ENCODE assay signal across 15 mouse cellular contexts in genomic region chr7:37179907-37180306, GRCm38 (mm10).
DNase-seq lines count a peak whose midpoint lies in the region; ATAC-seq lines count a peak whose summit lies in the region.
"Had no signal": no experiment of that assay in that cellular context is flagged by ENCODE, and none has a peak within 500 bp of the region (broad histone marks: within the 10 kb centered on the region; RNA-seq: fewer than 3 reads in every experiment).

No protein-coding gene starts in this region.

- no peak overlapping the region for H3K4me3 ChIP-seq in lung, embryonic 15.5 days
- no peak overlapping the region for H3K4me3 ChIP-seq in forebrain, embryonic 13.5 days
- H3K4me3 ChIP-seq in hindbrain, embryonic 14.5 days (replicated peaks; ENCODE audit: low read length): no peak overlapping the region
- H3K4me3 ChIP-seq: heart, embryonic 15.5 days; megakaryocyte, embryonic 14.5 days had no signal

- no peak for DNase-seq in lung, adult 18-20 months
- DNase-seq in hindbrain, embryonic 14.5 days (ENCODE audit: low spot score): no peak
- DNase-seq in retina, embryonic 14.5 days (ENCODE audit: low spot score): peak; percentile 11
- DNase-seq in right cerebral cortex, adult 2 months (ENCODE audit: low spot score in 2 of 2): no peak
- DNase-seq: adrenal gland, adult 8-10 months; gastrocnemius, postnatal 14 days; kidney, adult 11 months had no signal

- 37% methylated on average over 10 of the region's 10 CpGs for WGBS in lung, embryonic 15.5 days
- 16% methylated on average over 10 of the region's 10 CpGs for WGBS in forebrain, embryonic 13.5 days
- WGBS in hindbrain, embryonic 14.5 days: 23% methylated on average over 10 of the region's 10 CpGs

- ATAC-seq in lung, embryonic 15.5 days (ENCODE audit: borderline replicate concordance, extremely low read depth, low FRiP score, low TSS enrichment): no peak
- ATAC-seq in forebrain, embryonic 13.5 days: no peak
- no peak for ATAC-seq in hindbrain, embryonic 14.5 days (ENCODE audit: low FRiP score)
- ATAC-seq in activated CD4-positive, CD25-positive, alpha-beta regulatory T cell, adult 4 months: no peak
- ATAC-seq: Patski had no signal

- H3K27me3 ChIP-seq in lung, embryonic 15.5 days: no peaks in the 10 kb centered on the region
- H3K27me3 ChIP-seq in forebrain, embryonic 13.5 days: no peaks in the 10 kb centered on the region
- no peaks in the 10 kb centered on the region for H3K27me3 ChIP-seq in hindbrain, embryonic 14.5 days (ENCODE audit: control insufficient read depth, insufficient read depth, low read length)
- H3K27me3 ChIP-seq: CH12.LX; heart, embryonic 15.5 days; megakaryocyte, embryonic 14.5 days had no signal

- no peaks in the 10 kb centered on the region for H3K36me3 ChIP-seq in lung, embryonic 15.5 days
- no peaks in the 10 kb centered on the region for H3K36me3 ChIP-seq in forebrain, embryonic 13.5 days (ENCODE audit: poor library complexity, severe bottlenecking)
- H3K36me3 ChIP-seq in hindbrain, embryonic 14.5 days (replicated peaks; ENCODE audit: control insufficient read depth, insufficient read depth): no peaks in the 10 kb centered on the region
- H3K36me3 ChIP-seq: heart, embryonic 15.5 days had no signal

- no peak overlapping the region for H3K9ac ChIP-seq in lung, embryonic 15.5 days
- no peak overlapping the region for H3K9ac ChIP-seq in forebrain, embryonic 13.5 days
- no peak overlapping the region for H3K9ac ChIP-seq in hindbrain, embryonic 14.5 days
- H3K9ac ChIP-seq: heart, embryonic 15.5 days; liver, embryonic 14.5 days had no signal

- H3K4me1 ChIP-seq in lung, embryonic 15.5 days: peaks cover 11% of the 10 kb centered on the region; the same call in 1 of the 2 replicates
- peaks cover 29% of the 10 kb centered on the region for H3K4me1 ChIP-seq in forebrain, embryonic 13.5 days
- peaks cover 9% of the 10 kb centered on the region; the same call in 1 of the 2 replicates for H3K4me1 ChIP-seq in hindbrain, embryonic 14.5 days (replicated peaks; ENCODE audit: control insufficient read depth, insufficient read depth, low read length)
- H3K4me1 ChIP-seq: heart, embryonic 15.5 days; megakaryocyte, embryonic 14.5 days had no signal

- H3K27ac ChIP-seq in lung, embryonic 15.5 days: no peak overlapping the region
- H3K27ac ChIP-seq in forebrain, embryonic 13.5 days: no peak overlapping the region
- peak overlapping the region; percentile 43; the same call in 1 of the 2 replicates for H3K27ac ChIP-seq in hindbrain, embryonic 14.5 days
- H3K27ac ChIP-seq: heart, embryonic 15.5 days; liver, embryonic 14.5 days had no signal

- H3K9me3 ChIP-seq in lung, embryonic 15.5 days: no peaks in the 10 kb centered on the region
- H3K9me3 ChIP-seq in forebrain, embryonic 13.5 days (replicated peaks): no peaks in the 10 kb centered on the region
- no peaks in the 10 kb centered on the region for H3K9me3 ChIP-seq in hindbrain, embryonic 14.5 days (ENCODE audit: control insufficient read depth, low read length)
- H3K9me3 ChIP-seq: heart, embryonic 15.5 days had no signal

- H3K4me2 ChIP-seq in lung, embryonic 15.5 days: peak overlapping the region; percentile 16
- H3K4me2 ChIP-seq in forebrain, embryonic 13.5 days: peak overlapping the region; percentile 49
- H3K4me2 ChIP-seq in hindbrain, embryonic 14.5 days (replicated peaks): peak overlapping the region; percentile 32
- H3K4me2 ChIP-seq: heart, embryonic 15.5 days had no signal
